Mouse (Mus musculus): ENCODE data around the gene Elane. TPM values are rescaled to one million over a fixed set of nuclear protein-coding genes. Genes with fewer than 3 reads are reported as not detected.
A peak's percentile ranks its signal among the peaks of the same experiment; 100 is the strongest.

Elane gene
- polyA plus RNA-seq, 1 experiment from 2014 or later, result 12.1 TPM

DNA sequence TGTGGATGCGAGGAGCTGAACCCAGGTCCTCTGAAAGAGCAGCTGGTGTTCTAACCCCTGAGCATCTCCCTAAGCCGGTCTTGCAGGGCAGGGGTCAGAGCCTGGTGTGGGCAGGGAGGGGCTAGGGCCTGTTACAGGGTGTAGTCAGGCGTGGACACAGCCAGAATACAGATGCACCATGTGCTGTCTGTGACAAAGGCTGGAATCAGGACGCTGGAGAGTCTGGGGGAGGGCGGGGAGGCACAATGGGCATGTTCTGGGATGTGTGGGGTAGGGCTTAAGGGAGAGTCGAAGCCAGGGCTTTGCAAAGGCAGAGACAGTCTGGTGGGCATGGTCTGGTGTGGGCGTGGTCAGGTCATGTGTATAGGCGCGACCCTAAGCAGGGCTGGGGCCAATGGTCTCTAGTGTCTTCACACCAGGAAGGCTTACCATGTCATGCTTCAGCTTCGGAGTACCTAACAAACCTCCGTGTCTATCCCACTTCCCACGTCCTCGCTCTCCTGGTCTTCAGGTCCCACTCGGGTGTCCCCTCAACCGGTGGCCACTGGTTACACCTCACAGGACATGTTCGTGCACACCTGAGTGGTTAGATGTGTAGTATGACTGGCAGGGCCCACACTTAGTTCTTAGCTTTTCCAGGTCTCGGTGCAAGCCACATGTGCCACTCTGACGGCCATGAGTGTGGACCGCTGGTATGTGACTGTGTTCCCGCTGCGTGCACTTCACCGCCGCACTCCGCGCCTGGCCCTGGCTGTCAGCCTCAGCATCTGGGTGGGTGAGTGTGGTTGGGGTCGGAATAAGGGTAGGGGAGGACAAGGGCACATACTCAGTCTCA is 34.2 kb downstream of the Elane start:
- Histone ChIP-seq H3K36me3 (no peaks in the 10 kb centered on the region), H3K4me2 (peak overlapping the region; percentile 55), H3K27ac (no peak overlapping the region), H3K4me1 (peaks cover 75% of the 10 kb centered on the region), H3K9ac (no peak overlapping the region), H3K9me3 (replicated peaks) (no peaks in the 10 kb centered on the region), H3K4me3 (peak overlapping the region; percentile 30; the same call in 1 of the 2 replicates), H3K27me3 (replicated peaks) (peaks cover 68% of the 10 kb centered on the region)
- 33% methylated on average over 26 of the region's 26 CpGs for WGBS (ENCODE audit: insufficient replicate concordance)
- no peak for ATAC-seq

DNA sequence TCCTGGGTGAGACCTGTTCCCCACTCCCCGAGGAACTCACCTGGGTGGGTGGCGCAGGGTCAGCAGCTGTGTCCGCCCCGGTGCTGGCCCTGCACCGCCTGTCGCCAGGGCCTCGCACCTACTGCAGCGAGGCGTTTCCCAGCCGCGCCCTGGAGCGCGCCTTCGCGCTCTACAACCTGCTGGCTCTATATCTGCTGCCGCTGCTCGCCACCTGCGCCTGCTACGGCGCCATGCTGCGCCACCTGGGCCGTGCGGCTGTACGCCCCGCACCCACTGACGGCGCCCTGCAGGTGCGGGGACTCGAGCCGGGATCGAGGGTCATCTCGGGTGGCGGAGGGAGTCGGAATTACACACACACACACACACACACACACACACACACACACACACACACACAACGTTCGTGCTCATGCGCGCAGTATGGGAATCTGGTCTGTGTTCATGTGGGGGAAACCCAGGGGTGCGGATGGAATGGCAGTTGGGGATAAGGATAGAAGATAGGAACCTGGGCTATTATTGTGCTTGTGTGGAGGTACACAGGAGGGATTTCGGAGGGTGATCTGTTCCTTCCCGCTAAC is 35.0 kb downstream of the Elane start, which contains the start of gene R3hdm4:
Gene R3hdm4, minus strand, starts transcription at position 251 of the 578 bp plus-strand sequence.
- no peak for ATAC-seq
- no peaks in the 10 kb centered on the region for H3K9me3 ChIP-seq (replicated peaks)
- H3K4me1 ChIP-seq, result peaks cover 74% of the 10 kb centered on the region
- peaks cover 68% of the 10 kb centered on the region for H3K27me3 ChIP-seq (replicated peaks)
- peak within 1 kb of the TSS; percentile 30 for H3K4me3 ChIP-seq
- 11% methylated on average over 41 of the region's 41 CpGs for WGBS (ENCODE audit: insufficient replicate concordance)
- no peak within 1 kb of the TSS for H3K27ac ChIP-seq
- no peak within 1 kb of the TSS; the same call in 1 of the 2 replicates for H3K9ac ChIP-seq
- no peaks in the 10 kb centered on the region for H3K36me3 ChIP-seq
- peak within 1 kb of the TSS; percentile 55 for H3K4me2 ChIP-seq

- Histone ChIP-seq H3K4me1 (peaks cover 74% of the 10 kb centered on the region), H3K4me3 (peak overlapping the region; percentile 30), H3K36me3 (no peaks in the 10 kb centered on the region), H3K9me3 (replicated peaks) (no peaks in the 10 kb centered on the region), H3K4me2 (peak overlapping the region; percentile 55), H3K27me3 (replicated peaks) (peaks cover 68% of the 10 kb centered on the region), H3K9ac (no peak overlapping the region), H3K27ac (no peak overlapping the region)
- ATAC-seq, result no peak
- WGBS (ENCODE audit: insufficient replicate concordance), result 13% methylated on average over 34 of the region's 34 CpGs
Measured at GRCm38 (mm10) chr10:79921572-79921971, 35.5 kb downstream of the Elane start.

- Histone ChIP-seq H3K27ac (peak overlapping the region; percentile 88), H3K9ac (peak overlapping the region; percentile 84; the same call in 1 of the 2 replicates), H3K36me3 (peaks cover 3% of the 10 kb centered on the region; the same call in 1 of the 2 replicates), H3K9me3 (replicated peaks) (no peaks in the 10 kb centered on the region), H3K4me1 (peaks cover 68% of the 10 kb centered on the region), H3K27me3 (replicated peaks) (peaks cover 36% of the 10 kb centered on the region), H3K4me3 (peak overlapping the region; percentile 85; the same call in 1 of the 2 replicates), H3K4me2 (peak overlapping the region; percentile 96)
- 14% methylated on average over 29 of the region's 29 CpGs for WGBS (ENCODE audit: insufficient replicate concordance)
- peak; percentile 2; the same call in 1 of the 2 replicates for ATAC-seq
Measured at GRCm38 (mm10) chr10:79924998-79925784, 39.1 kb downstream of the Elane start.

- Histone ChIP-seq H3K4me2 (peak overlapping the region; percentile 96), H3K27ac (peak overlapping the region; percentile 88), H3K27me3 (replicated peaks) (peaks cover 29% of the 10 kb centered on the region), H3K9ac (peak overlapping the region; percentile 84), H3K9me3 (replicated peaks) (no peaks in the 10 kb centered on the region), H3K4me1 (peaks cover 68% of the 10 kb centered on the region), H3K4me3 (peak overlapping the region; percentile 85), H3K36me3 (peaks cover 10% of the 10 kb centered on the region)
- 9% methylated on average over 15 of the region's 15 CpGs for WGBS (ENCODE audit: insufficient replicate concordance)
- 0 out of 2 replicates have a peak, but pooled peaks have one; percentile 0 for ATAC-seq
Measured at GRCm38 (mm10) chr10:79925785-79926490, 39.9 kb downstream of the Elane start.

DNA sequence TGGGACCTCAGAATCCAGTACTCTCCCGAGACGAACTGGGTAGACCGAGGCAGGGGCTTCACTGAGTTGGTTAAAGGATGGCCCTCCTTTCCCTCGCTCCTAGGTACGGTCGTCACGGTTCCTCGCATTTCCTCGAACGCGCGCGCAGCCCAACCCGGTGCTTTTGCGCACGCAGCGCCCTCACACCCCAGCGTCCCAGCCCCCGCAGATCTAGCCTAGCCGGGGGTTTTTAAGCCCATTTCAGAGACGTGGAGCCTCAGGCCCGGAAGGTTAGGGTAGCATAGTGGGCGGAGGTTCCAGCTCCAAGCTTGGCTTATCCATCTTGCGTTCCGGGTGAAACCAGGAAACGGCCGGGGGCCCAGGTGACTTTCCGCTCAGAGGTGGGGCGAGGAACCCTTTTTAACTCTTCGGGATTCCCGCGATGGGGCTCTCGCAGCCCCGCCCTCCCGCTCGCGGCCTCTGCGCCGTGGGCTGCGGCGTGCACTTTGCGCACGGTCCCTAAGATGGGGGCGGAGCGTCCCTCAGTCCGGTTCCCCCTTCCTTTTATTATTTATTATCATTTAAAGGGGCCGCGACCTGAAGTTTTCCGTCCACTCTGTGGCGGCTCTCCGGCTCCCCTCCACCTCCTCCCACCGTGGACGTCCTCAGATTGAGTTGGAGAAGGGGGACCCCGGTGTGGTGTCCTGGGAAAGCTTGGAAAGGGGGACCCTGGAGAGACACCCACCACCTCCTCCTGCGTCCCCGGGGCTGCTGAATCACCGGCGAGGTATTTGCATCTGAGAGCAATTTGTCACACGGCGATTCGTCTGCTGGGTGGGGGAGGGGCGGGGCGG is 40.7 kb downstream of the Elane start, which contains the start of gene Arid3a:
Gene Arid3a, plus strand, starts transcription at position 553 of the 833 bp plus-strand sequence.
- Histone ChIP-seq H3K36me3 (peaks cover 18% of the 10 kb centered on the region), H3K9ac (peak within 1 kb of the TSS; percentile 84), H3K4me1 (peaks cover 67% of the 10 kb centered on the region), H3K27ac (peak within 1 kb of the TSS; percentile 88), H3K4me2 (peak within 1 kb of the TSS; percentile 96), H3K27me3 (replicated peaks) (peaks cover 21% of the 10 kb centered on the region), H3K4me3 (peak within 1 kb of the TSS; percentile 85), H3K9me3 (replicated peaks) (no peaks in the 10 kb centered on the region)
- under 1% methylated on average over 63 of the region's 63 CpGs for WGBS (ENCODE audit: insufficient replicate concordance)
- ATAC-seq, result peak; percentile 76

GRCm38 (mm10) chr10:79927324-79928029 is 41.4 kb downstream of the Elane start:
- no peaks in the 10 kb centered on the region for H3K9me3 ChIP-seq (replicated peaks)
- ATAC-seq, result peak; percentile 41
- H3K4me1 ChIP-seq, result peaks cover 73% of the 10 kb centered on the region
- under 1% methylated on average over 54 of the region's 54 CpGs for WGBS (ENCODE audit: insufficient replicate concordance)
- H3K4me2 ChIP-seq, result peak overlapping the region; percentile 96
- peak overlapping the region; percentile 84 for H3K9ac ChIP-seq
- H3K4me3 ChIP-seq, result peak overlapping the region; percentile 85
- H3K27me3 ChIP-seq (replicated peaks), result peaks cover 14% of the 10 kb centered on the region
- H3K27ac ChIP-seq, result peak overlapping the region; percentile 88
- H3K36me3 ChIP-seq, result peaks cover 26% of the 10 kb centered on the region

- peaks cover 80% of the 10 kb centered on the region for H3K4me1 ChIP-seq
- peak overlapping the region; percentile 84 for H3K9ac ChIP-seq
- H3K27me3 ChIP-seq (replicated peaks), result peaks cover 7% of the 10 kb centered on the region
- H3K27ac ChIP-seq, result peak overlapping the region; percentile 88
- H3K9me3 ChIP-seq (replicated peaks), result no peaks in the 10 kb centered on the region
- peak overlapping the region; percentile 85 for H3K4me3 ChIP-seq
- H3K36me3 ChIP-seq, result peaks cover 32% of the 10 kb centered on the region
- H3K4me2 ChIP-seq, result peak overlapping the region; percentile 96
- WGBS (ENCODE audit: insufficient replicate concordance), result 3% methylated on average over 29 of the region's 29 CpGs
- no peak for ATAC-seq
Measured at GRCm38 (mm10) chr10:79928030-79928694, 42.1 kb downstream of the Elane start.

DNA sequence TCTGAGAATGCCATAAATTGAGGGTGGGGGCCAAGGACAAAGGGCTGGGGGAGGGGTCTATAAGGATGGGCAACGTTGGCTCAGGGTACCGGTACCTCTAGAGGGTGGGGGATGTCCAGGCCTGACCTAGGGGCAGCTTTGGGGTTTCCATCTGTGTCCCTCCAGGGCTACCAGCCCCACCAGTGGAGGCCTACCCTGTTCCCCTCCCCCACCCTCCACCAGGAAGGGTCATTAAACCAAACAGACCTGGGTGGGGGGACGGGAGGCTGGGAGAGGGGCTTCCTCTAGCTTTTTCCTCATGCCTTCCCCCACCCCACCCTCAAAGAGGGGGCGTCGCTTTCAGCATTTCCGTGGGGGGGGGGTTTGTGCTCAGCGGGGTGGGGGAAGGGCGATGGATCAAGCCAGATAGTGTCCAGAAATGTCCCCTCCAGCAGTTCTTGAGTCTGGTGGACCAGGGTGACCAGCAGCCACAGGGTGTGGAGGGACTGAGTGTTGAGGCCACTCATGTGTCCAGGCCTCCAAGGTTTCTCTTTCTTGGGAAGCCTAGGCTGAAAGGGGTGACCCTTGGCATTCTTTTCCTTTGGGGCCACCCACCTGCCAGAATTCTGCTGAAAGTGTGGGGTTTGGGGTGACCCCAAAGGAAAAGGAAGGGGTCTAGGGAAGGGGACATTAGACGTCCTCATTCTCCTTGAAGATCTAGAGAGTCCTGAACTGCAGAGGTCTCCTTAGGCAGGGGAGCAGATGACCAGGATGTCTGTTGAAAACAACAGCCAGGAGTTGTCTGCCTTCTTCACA is 43.1 kb downstream of the Elane start:
- peak overlapping the region; percentile 84 for H3K9ac ChIP-seq

More for the DNA sequence above, 43.1 kb downstream of the Elane start:
- no peak for ATAC-seq
- peak overlapping the region; percentile 96 for H3K4me2 ChIP-seq
- H3K27me3 ChIP-seq (replicated peaks), result 0 out of 2 replicates have a peak, but pooled peaks cover under 1% of the 10 kb centered on the region
- 28% methylated on average over 9 of the region's 9 CpGs for WGBS (ENCODE audit: insufficient replicate concordance)
- H3K4me1 ChIP-seq, result peaks cover 81% of the 10 kb centered on the region
- H3K4me3 ChIP-seq, result peak overlapping the region; percentile 85
- peaks cover 41% of the 10 kb centered on the region for H3K36me3 ChIP-seq
- H3K9me3 ChIP-seq (replicated peaks), result no peaks in the 10 kb centered on the region
- H3K27ac ChIP-seq, result peak overlapping the region; percentile 88
